14 mouse cellular contexts compared by ENCODE assay signal in the genomic region with DNA sequence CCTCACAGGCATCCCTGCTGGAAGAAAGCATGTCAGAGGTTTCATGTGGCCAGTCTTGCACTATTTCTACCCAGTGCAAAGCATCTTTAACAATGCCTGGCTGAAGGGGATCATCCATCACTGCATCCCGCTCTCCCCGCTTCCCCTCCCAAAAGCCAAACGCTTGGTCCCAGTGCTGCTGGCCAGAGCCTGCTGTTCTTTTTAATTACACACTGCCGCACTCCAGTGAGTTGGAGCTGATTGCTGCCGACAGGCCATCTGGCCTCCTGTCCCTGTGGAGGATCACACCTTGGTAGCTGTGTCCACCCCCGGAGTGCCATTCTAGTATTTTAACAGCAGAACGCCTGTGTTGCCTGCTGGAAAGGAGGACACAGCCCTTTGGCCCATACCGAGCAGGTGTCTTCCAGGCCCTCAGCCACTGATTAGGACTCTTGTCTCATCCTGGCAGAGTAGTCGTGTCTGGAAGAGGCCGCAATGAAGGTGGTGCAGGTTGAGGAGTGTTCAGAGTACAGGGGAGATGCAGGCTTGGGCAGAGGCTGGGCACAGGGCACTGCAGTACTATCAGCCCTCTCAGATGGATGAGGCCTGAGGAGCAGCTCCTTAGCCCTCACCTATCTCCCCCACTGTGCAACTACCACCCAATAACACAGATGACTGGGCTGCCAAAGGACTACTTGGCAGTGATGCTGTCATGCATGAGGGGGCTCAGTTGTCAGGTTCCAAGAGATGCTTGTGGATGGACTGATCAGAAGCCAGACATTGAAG. TPM values are rescaled to one million over a fixed set of nuclear protein-coding genes. Genes with fewer than 3 reads are reported as not detected.
A peak's percentile ranks its signal among the peaks of the same experiment; 100 is the strongest.
DNase-seq lines count a peak whose midpoint lies in the region; ATAC-seq and TF ChIP-seq lines count a peak whose summit lies in the region.
"Had no signal": no experiment of that assay in that cellular context is flagged by ENCODE, and none has a peak within 500 bp of the region (broad histone marks: within the 10 kb centered on the region; RNA-seq: fewer than 3 reads in every experiment).

No protein-coding gene starts in this region.

- H3K9me3 ChIP-seq in forebrain, embryonic 14.5 days (replicated peaks; ENCODE audit: control insufficient read depth, low read length), result no peaks in the 10 kb centered on the region
- H3K9me3 ChIP-seq in forebrain, postnatal 0 days (ENCODE audit: low read length), result no peaks in the 10 kb centered on the region
- no peaks in the 10 kb centered on the region for H3K9me3 ChIP-seq in hindbrain, embryonic 13.5 days
- no peaks in the 10 kb centered on the region for H3K9me3 ChIP-seq in neural tube, embryonic 13.5 days

- H3K27ac ChIP-seq in forebrain, embryonic 14.5 days (ENCODE audit: low read depth, low read length), result no peak overlapping the region
- H3K27ac ChIP-seq in forebrain, postnatal 0 days (ENCODE audit: low read depth, low read length), result no peak overlapping the region
- peak overlapping the region; percentile 79 for H3K27ac ChIP-seq in hindbrain, embryonic 13.5 days
- peak overlapping the region; percentile 59 for H3K27ac ChIP-seq in neural tube, embryonic 13.5 days (replicated peaks)

- 50% methylated on average over 10 of the region's 10 CpGs for WGBS in forebrain, embryonic 14.5 days
- WGBS in forebrain, postnatal 0 days, result 45% methylated on average over 10 of the region's 10 CpGs
- WGBS in hindbrain, embryonic 13.5 days, result 32% methylated on average over 10 of the region's 10 CpGs
- 31% methylated on average over 10 of the region's 10 CpGs for WGBS in neural tube, embryonic 13.5 days

- TF ChIP-seq CTCF in forebrain, postnatal 0 days (IDR thresholded peaks at IDR 0.05; ENCODE audit: low read depth), result no peak

- no peaks in the 10 kb centered on the region for H3K27me3 ChIP-seq in forebrain, embryonic 14.5 days (replicated peaks; ENCODE audit: control insufficient read depth, insufficient read depth, low read length)
- no peaks in the 10 kb centered on the region for H3K27me3 ChIP-seq in forebrain, postnatal 0 days (ENCODE audit: insufficient read depth, low read length)
- no peaks in the 10 kb centered on the region for H3K27me3 ChIP-seq in hindbrain, embryonic 13.5 days
- no peaks in the 10 kb centered on the region for H3K27me3 ChIP-seq in neural tube, embryonic 13.5 days

- no peak overlapping the region for H3K4me2 ChIP-seq in forebrain, embryonic 14.5 days (ENCODE audit: low read length)
- no peak overlapping the region for H3K4me2 ChIP-seq in forebrain, postnatal 0 days (ENCODE audit: low read depth)
- no peak overlapping the region for H3K4me2 ChIP-seq in hindbrain, embryonic 13.5 days
- no peak overlapping the region for H3K4me2 ChIP-seq in neural tube, embryonic 13.5 days

- H3K9ac ChIP-seq in forebrain, embryonic 14.5 days (ENCODE audit: low read length), result no peak overlapping the region
- no peak overlapping the region for H3K9ac ChIP-seq in forebrain, postnatal 0 days
- H3K9ac ChIP-seq in hindbrain, embryonic 13.5 days, result peak overlapping the region; percentile 6; the same call in 1 of the 2 replicates
- H3K9ac ChIP-seq in neural tube, embryonic 13.5 days, result peak overlapping the region; percentile 6; the same call in 1 of the 2 replicates

- no peak for ATAC-seq in forebrain, embryonic 14.5 days
- no peak; the same call in 1 of the 2 replicates for ATAC-seq in forebrain, postnatal 0 days
- ATAC-seq in hindbrain, embryonic 13.5 days (ENCODE audit: low FRiP score), result peak; percentile 75
- peak; percentile 71 for ATAC-seq in neural tube, embryonic 13.5 days (ENCODE audit: low read depth)

- H3K4me1 ChIP-seq in forebrain, embryonic 14.5 days (ENCODE audit: control insufficient read depth, insufficient read depth, low read length), result no peaks in the 10 kb centered on the region
- H3K4me1 ChIP-seq in forebrain, postnatal 0 days (ENCODE audit: insufficient read depth), result no peaks in the 10 kb centered on the region
- H3K4me1 ChIP-seq in hindbrain, embryonic 13.5 days (replicated peaks), result peaks cover 20% of the 10 kb centered on the region
- H3K4me1 ChIP-seq in neural tube, embryonic 13.5 days (replicated peaks), result peaks cover 29% of the 10 kb centered on the region

- intact Hi-C loops in heart, postnatal 36 days (cut with DNase I), result no loop called here

- no peak overlapping the region for H3K4me3 ChIP-seq in forebrain, embryonic 14.5 days (ENCODE audit: low read depth, low read length)
- no peak overlapping the region for H3K4me3 ChIP-seq in forebrain, postnatal 0 days (ENCODE audit: low read depth, low read length)
- no peak overlapping the region for H3K4me3 ChIP-seq in hindbrain, embryonic 13.5 days
- H3K4me3 ChIP-seq in neural tube, embryonic 13.5 days, result no peak overlapping the region

- peak; percentile 9 for DNase-seq in forebrain, embryonic 14.5 days (ENCODE audit: low spot score)
- no peak for DNase-seq in forebrain, postnatal 0 days
- DNase-seq in cerebellum, adult 18-20 months, result peak; percentile 84 to 92
- DNase-seq in layer of hippocampus, postnatal 14 days (ENCODE audit: low spot score in 2 of 2), result no peak
- DNase-seq in heart, postnatal 36 days, result no peak
- no peak for DNase-seq in kidney, postnatal 36 days
- DNase-seq: adrenal gland, adult 2 months; heart, adult 18-20 months; kidney, postnatal 14 days had no signal

- no peaks in the 10 kb centered on the region for H3K36me3 ChIP-seq in forebrain, embryonic 14.5 days (ENCODE audit: control insufficient read depth, insufficient read depth, low read length)
- H3K36me3 ChIP-seq in forebrain, postnatal 0 days (ENCODE audit: insufficient read depth), result no peaks in the 10 kb centered on the region
- no peaks in the 10 kb centered on the region for H3K36me3 ChIP-seq in hindbrain, embryonic 13.5 days
- no peaks in the 10 kb centered on the region for H3K36me3 ChIP-seq in neural tube, embryonic 13.5 days

RNA-seq across cellular contexts. Expression of a gene that starts 13.2 kb away (rescaled TPM):
- 1.1 TPM in 2 replicates for polyA plus RNA-seq in forebrain, embryonic 14.5 days (2014; fragmentation: Nextera tagmentation; extraction: Ambion mirVana)
- total RNA-seq in forebrain, postnatal 0 days (2014; rRNA removed), result 0.77 and 1.6 TPM in 2 replicates
- polyA plus RNA-seq in forebrain, postnatal 0 days (2015; fragmentation: Nextera tagmentation; extraction: Ambion mirVana), result 0.73 and 1.7 TPM in 2 replicates
- 2.1 and 2.8 TPM in 2 replicates for polyA plus RNA-seq in hindbrain, embryonic 13.5 days (2015; fragmentation: Nextera tagmentation; extraction: Ambion mirVana)
- polyA plus RNA-seq in neural tube, embryonic 13.5 days (2015; fragmentation: Nextera tagmentation; extraction: Ambion mirVana), result 1.3 and 1.8 TPM in 2 replicates
- 1 to 10 TPM; 2.7 to 2.8 TPM for total RNA-seq in layer of hippocampus, postnatal 14 days (2021)
- total RNA-seq in heart, postnatal 36 days (2021), result not detected
- total RNA-seq: adrenal gland, adult 2 months; megakaryocyte, adult 5-6 weeks had no signal
- polyA plus RNA-seq: C2C12; liver, embryonic 16.5 days had no signal

RNA-seq across cellular contexts. Expression of a gene that starts 15.1 kb away (rescaled TPM):
- 17.3 and 22.3 TPM in 2 replicates for polyA plus RNA-seq in forebrain, embryonic 14.5 days (2014; fragmentation: Nextera tagmentation; extraction: Ambion mirVana)
- total RNA-seq in forebrain, postnatal 0 days (2014; rRNA removed), result 49.7 and 51.3 TPM in 2 replicates
- 16.6 and 24.3 TPM in 2 replicates for polyA plus RNA-seq in forebrain, postnatal 0 days (2015; fragmentation: Nextera tagmentation; extraction: Ambion mirVana)
- polyA plus RNA-seq in hindbrain, embryonic 13.5 days (2015; fragmentation: Nextera tagmentation; extraction: Ambion mirVana), result 28.7 and 30.9 TPM in 2 replicates
- 28.3 and 30.7 TPM in 2 replicates for polyA plus RNA-seq in neural tube, embryonic 13.5 days (2015; fragmentation: Nextera tagmentation; extraction: Ambion mirVana)
- total RNA-seq in layer of hippocampus, postnatal 14 days (2021), result 10 to 100 TPM; 65.5 to 65.6 TPM
- total RNA-seq in heart, postnatal 36 days (2021), result 10 to 100 TPM; 18.0 to 21.1 TPM

Comparison
In these comparisons a context has a peak if more than half of its experiments do, and no peak if none do; other contexts are left out.
1. DNase-seq: peak in forebrain, embryonic 14.5 days (single experiment) and cerebellum, adult 18-20 months (2 of 2); none in forebrain, postnatal 0 days (single experiment), layer of hippocampus, postnatal 14 days (0 of 2), heart, postnatal 36 days (0 of 2) and kidney, postnatal 36 days (0 of 2).
2. ATAC-seq: peak in hindbrain, embryonic 13.5 days (single experiment) and neural tube, embryonic 13.5 days (single experiment); none in forebrain, embryonic 14.5 days (single experiment) and forebrain, postnatal 0 days (single experiment).
3. H3K27ac ChIP-seq: peak in hindbrain, embryonic 13.5 days (single experiment) and neural tube, embryonic 13.5 days (single experiment); none in forebrain, embryonic 14.5 days (single experiment) and forebrain, postnatal 0 days (single experiment).
4. H3K9ac ChIP-seq: peak in hindbrain, embryonic 13.5 days (single experiment) and neural tube, embryonic 13.5 days (single experiment); none in forebrain, embryonic 14.5 days (single experiment) and forebrain, postnatal 0 days (single experiment).